Mouse (Mus musculus): Measurements from ENCODE around the gene Abhd17b.
A peak's percentile ranks its signal among the peaks of the same experiment; 100 is the strongest.
"Not testable (repeated sequence)": the region's sequence is repeated elsewhere in the genome, so short reads cannot be mapped to it uniquely, and the experiment has no call there.

Gene Abhd17b

GRCm38 (mm10) chr19:21653172-21653981 lies at the start of gene Abhd17b:
Gene Abhd17b, plus strand, starts transcription at chr19:21653185.
- DNase-seq (ENCODE audit: low read depth, low spot score): peak; percentile 60

DNA sequence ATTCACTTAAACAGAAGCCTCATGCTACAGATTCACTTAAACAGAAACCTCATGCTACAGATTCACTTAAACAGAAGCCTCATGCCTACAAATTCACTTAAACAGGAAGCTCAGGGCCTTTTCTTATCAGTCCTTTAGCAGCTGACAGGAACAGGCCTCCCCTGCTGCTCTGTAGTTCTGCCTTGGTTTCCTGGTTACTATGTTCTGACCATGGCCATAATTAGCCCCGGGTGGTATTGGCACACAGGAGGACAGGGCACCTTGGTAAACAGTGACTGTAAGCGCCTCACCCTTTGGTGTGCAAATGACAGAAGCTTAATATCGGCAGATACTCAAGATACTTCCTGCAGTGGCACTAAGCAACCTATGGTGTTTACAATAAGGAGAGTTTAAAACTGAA lies 49.1 kb upstream of the Abhd17b start:
- peak; percentile 41 for DNase-seq (ENCODE audit: low read depth, low spot score)

DNA sequence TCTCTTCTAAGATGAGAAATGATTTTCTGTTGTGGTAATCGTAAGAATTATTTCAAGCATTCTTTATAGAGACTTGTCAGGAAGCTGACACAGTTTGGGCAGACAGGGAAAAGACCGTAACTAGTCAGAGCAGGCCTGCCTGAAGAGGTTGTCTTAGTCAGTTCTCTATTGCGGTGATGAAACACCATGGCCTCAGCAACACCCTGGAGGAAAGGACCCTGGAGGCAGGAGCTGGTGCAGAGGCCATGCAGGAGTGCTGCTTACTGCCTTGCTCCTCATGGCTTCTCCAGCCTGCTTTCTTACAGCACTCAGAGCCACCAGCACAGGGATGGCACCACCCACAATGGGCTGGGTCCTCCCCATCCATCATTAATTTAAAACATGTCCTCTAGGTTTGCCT lies 47.7 kb upstream of the Abhd17b start:
- no peak for DNase-seq (ENCODE audit: low read depth, low spot score)

DNA sequence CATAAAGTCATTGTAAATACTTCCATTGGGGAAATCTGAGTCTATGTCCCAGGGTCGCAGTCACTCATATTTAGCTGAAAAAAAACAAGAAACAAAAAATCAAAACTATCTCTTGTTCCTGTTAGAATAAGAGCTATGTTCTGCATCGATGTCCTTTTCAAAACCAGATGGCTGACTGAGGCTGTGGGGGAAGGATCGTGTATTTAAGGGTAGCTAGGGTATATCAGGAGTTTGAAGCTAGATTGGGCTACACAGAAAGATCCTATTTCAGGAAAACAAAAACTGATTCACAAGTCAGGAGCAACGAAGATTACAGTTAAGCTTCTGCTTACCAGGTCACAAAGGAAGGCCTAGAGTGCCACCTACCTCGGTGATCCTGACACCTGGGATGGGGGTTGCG lies 42.7 kb upstream of the Abhd17b start:
- no peak for DNase-seq (ENCODE audit: low read depth, low spot score)

- no peak for DNase-seq (ENCODE audit: low read depth, low spot score)
Observed at GRCm38 (mm10) chr19:21611297-21611696, 41.7 kb upstream of the Abhd17b start.

- no peak for DNase-seq (ENCODE audit: low read depth, low spot score)
Observed at GRCm38 (mm10) chr19:21611725-21612575, 41.0 kb upstream of the Abhd17b start.

DNA sequence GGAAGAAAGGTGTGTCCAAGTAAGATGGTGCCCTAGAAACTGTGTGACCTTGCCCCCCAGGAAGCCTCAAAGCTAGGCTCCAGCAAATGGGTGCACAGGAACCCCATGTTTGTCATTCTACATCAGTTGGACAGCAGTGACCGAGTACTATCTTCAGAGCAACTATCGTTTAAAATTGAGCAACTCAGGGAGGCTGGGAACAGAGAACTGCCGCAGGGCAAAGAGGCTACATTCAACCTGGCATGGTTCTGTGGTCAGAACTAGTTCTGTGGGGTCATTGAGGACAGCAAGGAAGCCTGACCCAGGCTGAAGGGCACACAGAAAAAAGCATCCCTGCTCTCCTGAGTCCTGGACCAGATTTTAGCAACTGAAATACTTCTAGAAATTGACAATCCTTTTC lies 37.2 kb upstream of the Abhd17b start:
- DNase-seq (ENCODE audit: low read depth, low spot score): no peak

DNA sequence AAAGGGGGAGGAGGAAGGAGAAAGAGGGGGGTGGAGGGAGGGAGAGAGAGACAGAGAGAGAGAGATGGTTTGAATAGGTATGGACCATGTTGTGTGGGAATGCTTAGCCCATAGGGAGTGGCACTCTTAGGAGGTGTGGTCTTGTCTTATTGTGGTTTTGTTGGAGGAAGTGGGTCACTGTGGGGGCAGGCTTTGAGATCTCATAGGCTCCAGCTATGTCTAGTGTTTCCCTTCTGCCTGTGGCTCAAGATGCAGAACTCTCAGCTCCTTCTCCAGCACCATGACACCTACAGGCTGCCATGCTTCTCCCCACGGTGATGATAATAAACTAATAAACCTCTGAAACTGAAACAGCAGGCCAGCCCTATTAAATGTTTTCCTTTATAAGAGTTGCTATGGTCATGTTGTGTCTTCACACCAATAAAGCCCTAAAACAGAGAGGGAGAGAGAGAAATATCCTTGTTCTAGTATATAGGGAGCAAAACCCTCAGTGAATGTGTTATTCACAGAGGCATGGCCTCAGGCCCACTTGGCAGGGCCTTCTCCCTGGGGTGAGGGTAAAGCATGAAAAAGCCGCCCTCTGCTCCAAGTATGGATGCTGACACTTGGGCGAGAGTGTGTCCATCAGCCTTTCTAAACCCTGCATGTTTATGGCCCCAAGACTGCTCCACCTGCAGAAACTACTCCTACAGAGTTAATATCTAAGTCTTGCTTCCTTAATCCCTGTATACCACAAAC lies 29.4 kb upstream of the Abhd17b start:
- peak; percentile 23 for DNase-seq (ENCODE audit: low read depth, low spot score)

- no peak for DNase-seq (ENCODE audit: low read depth, low spot score)
Observed at GRCm38 (mm10) chr19:21624148-21624535, 28.8 kb upstream of the Abhd17b start.

DNA sequence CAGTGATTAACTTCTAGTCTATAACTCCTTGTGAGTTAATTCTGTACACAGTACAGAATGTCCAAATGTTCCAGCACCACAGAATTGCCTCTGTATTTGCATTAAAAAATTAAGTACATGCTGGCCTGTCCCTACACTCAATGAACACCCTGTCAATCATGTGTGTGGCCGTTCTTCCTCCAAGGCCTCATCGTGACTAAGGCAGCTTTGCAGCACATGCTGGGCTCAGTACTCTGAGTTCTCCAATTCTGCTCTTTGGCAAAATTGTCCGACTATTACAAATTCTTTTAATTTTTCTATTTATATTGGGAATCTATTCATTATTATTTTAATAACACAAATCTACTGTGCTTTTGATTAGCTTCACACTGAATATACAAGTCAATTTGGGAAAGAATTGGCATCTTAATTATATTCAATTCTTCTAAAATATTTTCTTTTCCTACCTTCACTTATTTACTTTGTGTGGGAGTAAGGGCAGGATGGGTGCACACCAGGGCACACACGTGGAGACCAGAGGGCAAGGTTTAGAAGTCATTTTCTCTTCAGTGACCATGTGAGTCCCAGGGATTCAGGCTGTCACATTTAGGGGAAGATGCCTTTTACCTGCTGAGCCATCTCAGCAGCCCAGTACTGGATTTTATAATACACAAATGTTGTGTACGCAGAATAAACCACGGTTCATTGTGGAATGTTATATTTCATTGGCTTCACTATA lies 26.6 kb upstream of the Abhd17b start:
- DNase-seq (ENCODE audit: low read depth, low spot score): no peak

DNA sequence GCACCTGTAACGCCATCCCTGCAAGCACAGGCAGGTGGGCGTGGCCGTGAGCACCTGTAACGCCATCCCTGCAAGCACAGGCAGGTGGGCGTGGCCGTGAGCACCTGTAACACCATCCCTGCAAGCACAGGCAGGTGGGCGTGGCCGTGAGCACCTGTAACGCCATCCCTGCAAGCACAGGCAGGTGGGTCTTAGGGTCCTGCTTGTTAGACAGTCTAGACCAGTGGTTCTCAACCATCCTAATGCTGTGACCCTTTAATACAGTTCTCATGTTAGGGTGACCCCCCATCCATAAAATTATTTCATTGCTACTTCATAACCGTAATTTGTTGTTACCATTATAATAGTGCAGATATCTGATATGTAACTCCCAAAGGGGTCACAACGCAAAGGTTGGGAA lies 24.5 kb upstream of the Abhd17b start:
- not testable (repeated sequence) for DNase-seq (ENCODE audit: low read depth, low spot score)

DNA sequence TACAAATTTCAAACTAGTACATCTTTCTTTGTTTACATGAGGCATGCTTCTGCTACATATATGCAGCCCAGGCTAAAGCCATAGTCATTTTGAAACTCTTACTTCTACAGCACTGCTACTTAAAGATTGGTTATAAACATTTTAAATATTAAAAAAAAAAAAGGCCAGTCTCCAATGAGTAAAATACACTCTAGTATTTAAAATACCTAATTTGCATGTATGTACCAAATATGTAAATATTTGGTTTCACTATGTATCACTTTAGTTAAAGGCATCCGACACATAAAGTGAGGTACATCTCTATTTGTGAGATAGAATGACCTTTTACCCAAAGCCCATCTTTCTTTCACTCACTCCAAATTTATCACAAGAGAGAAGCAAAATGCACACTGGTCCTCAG lies 24.0 kb upstream of the Abhd17b start:
- DNase-seq (ENCODE audit: low read depth, low spot score): no peak

DNA sequence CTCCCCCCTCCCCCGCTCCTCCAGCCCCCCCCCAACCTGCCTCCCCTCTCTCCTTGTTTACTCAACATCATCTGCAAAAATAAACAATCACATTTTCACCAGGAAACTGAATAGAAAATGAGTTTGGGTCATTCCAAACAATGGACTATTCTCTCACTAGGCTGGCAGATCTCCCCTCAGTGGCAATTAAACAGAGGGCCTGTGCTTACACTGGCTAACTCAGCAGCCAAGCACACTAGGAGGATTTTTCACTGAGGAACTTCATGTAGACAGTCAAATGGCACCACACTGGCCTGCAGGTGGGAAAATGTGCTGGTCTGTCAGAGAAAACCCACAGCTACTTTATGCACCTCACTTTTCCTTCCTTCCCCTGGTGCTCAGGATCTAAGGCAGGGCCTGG lies 23.5 kb upstream of the Abhd17b start:
- DNase-seq (ENCODE audit: low read depth, low spot score): no peak

DNA sequence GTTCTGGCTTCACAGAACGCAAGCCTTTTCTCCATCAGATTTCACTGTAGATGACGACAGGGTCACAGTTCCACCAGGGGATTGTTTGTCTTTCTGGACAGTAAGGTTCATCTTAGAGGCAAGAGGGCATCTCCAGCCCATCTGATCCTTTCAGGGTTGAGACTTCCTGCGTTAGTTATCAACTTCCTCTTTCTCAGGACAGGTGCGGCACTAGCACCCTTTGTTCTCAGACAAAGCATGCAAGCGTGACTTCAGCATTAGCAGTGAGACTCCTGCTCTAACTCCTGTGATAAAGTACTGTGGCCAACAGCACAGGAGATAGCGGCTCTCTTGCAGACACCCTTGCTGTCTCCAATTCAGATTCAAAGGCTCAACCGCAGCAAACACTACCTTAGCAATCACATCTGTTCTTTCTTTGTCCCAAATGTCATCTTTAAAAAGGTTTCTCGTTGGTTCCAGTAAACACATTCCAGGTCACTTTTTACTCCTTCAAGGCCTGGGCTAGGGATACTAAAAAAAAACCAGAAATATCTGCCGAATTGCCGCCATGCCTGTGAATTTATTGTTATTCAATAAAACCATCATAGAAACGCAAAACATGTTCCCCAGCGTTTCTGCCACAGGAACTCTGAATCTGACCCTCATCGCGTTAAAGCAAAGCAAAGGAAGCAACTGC lies 22.2 kb upstream of the Abhd17b start:
- no peak for DNase-seq (ENCODE audit: low read depth, low spot score)

- DNase-seq (ENCODE audit: low read depth, low spot score): no peak
Observed at GRCm38 (mm10) chr19:21635406-21635805, 17.6 kb upstream of the Abhd17b start.

GRCm38 (mm10) chr19:21636907-21637306 lies 16.1 kb upstream of the Abhd17b start:
- peak; percentile 63 for DNase-seq (ENCODE audit: low read depth, low spot score)

DNA sequence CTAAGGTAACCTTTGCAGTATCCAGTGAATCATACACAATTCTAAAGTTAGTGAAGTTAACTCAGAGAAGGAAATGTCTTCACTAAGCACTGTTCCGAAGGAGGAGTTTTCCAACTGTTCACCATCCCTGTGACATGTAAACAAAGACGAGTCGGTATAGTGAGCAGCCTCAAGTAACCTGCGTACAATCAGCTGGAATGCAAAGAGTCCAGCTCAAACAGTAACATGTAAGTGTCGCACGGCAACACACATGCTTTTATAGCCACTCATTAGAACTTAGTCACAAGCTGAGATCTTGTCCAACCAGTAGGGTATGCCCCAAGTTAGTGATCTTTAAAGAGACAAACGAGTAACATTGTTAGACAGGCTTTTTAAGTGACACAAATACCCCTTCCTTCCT lies 15.3 kb upstream of the Abhd17b start:
- DNase-seq (ENCODE audit: low read depth, low spot score): no peak

GRCm38 (mm10) chr19:21643935-21644334 lies 9.1 kb upstream of the Abhd17b start:
- DNase-seq (ENCODE audit: low read depth, low spot score): peak; percentile 58

GRCm38 (mm10) chr19:21645301-21645700 lies 7.7 kb upstream of the Abhd17b start:
- no peak for DNase-seq (ENCODE audit: low read depth, low spot score)

DNA sequence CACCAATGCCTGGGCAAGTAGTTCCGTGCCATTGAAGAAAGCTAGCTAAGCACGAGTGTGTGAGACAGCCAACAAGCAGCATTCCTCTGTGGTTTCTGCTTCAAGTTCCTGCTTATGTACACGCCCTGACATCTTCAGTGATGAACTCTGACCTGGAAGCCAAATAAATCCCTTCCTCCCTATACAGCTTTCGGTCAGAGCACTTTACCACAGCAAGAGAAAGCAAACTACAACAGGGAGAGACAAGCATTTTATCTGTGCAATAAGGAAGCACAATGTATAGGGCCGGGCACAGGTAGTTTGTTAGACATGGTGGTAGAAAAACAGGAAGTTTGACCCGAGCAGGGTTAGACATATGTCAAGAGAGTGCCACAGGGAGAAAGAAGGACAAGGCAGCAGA lies 6.8 kb upstream of the Abhd17b start:
- DNase-seq (ENCODE audit: low read depth, low spot score): peak; percentile 19

DNA sequence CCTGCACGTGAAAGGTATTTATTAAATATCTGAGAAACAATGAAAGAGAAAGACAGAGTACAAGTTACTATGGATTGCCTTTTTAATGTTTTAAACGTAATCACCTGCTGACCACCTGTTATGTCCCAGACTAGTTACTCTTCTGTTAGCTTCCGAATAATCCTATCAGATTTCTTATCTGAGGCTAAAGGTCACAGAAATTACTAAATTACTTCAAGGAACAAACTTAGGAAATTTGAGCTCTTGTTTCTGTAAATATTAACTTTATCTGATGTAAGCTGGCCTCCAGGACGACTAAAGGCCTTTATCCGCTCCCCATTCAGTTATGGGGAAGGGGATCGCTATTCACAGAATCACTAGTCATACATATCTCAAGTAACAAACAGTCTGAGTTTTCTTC lies 1.3 kb upstream of the Abhd17b start:
- DNase-seq (ENCODE audit: low read depth, low spot score): no peak
